Mouse (Mus musculus) lung, postnatal 4 days (tissue): ENCODE results near the gene AW822073.

Experiments
- DNase-seq, 2 experiments: peaks; one replicate each; pipeline ENCODE4 v3.0.0; 2021

Gene AW822073

DNA sequence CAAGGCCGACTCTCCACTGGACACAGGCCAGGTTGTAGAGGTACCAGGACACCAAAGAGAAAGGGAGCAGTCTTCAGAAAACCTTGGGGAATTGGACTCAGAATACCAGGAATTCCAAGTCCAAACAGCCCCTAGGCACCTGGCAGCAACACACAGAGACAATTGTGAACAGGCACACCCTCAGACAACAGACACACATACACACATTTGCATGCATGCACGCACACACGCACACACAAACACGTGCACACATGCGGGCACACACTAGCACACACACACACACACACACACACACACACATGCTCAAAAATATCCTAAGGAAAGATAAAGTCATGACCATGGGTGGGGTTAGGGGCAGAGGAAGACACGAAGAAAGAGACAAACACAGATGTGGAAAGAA, 4.0 kb downstream of the AW822073 start:
- DNase-seq: no peak

DNA sequence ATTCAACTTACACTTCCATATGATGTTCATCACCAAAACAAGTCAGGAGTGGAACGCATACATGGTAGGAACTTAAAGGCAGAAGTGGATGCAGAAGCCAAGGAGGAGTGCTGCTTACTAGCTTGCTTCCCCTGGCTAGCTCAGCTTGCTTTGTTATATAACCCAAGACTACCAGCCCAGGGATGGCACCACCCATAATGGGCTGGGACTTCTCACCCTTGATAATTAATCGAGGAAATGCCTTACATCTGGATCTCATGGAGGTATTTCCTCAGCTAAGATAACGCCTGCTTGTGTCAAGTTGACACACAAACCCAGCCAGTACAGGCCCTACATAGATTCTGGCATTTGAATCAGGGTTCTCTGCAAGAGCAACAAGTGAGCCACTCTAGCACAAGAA, 7.4 kb downstream of the AW822073 start:
- DNase-seq: no peak

DNA sequence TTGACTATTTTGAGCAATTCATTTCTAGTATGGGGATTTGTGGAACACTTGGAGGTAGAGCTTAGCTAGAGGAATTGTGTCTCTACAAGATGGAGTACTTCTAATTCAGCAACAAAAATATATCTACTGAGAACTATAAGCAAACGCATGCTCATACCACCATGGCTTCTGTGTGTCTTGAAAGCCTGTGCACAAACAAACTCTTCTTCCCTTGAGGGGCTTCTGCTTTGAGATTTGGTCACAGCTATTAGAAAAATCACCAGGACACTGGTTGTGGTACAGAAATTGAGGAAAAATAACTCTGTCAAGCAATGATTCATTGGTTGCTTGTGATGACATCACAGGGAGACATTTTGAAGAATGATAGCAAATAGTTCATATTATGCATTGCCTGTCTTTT, 9.4 kb downstream of the AW822073 start:
- no peak for DNase-seq

DNA sequence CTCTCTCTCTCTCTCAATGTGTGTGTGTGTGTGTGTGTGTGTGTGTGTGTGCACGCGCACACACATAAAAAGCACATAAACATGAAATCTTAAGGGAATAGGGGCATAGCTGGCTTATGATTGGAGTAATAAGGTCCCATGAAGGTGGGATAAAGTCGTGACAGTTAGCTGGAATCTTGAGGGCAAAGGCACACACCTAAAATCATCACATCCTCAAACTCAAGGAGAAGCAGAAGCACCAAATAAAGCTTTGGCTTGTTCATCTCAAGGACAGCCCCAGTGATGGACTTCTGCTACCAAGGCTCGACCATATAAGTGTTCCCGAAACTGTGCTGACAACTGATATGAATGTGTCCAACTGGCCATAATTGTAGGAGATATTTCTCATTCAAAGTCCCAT, 9.8 kb downstream of the AW822073 start:
- no peak for DNase-seq

DNA sequence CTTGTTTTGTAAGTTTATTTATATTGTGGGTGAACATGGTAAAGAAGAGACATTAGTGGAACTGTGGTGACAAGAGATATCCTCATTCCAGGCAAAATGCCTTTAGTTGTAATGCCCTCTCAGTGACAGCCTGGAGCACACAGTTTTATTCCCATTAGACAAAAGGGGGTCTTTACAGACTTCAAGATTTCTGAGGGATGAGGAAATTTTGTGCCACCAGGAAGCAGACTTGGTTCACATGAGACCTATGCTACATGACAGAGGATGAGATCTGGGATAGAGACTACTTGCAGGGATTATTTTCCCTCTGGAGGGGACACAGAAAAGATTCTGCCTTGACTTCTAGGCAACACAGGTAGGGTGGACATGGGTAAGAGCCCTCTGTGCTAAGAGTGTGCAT, 10.2 kb downstream of the AW822073 start:
- DNase-seq: no peak

DNA sequence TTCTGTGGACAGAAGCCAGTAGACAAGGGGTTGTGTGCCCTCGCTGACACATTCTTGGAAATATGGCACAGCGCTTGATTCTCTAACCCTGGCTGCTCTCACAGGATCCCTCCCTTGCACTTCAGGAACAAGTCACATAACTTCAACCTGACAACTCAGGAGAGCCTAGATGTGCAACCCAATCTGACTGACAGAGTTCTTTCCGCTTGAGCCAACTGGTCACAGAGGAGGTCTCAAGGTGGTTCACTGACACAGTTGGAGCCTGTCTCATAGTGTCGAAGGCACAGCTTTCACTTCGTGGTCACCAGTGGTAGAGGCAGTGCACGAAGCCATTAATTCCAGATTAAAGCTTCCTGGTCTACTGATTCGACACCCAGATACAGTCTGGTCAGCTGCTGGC, 12.5 kb downstream of the AW822073 start:
- DNase-seq: no peak

DNA sequence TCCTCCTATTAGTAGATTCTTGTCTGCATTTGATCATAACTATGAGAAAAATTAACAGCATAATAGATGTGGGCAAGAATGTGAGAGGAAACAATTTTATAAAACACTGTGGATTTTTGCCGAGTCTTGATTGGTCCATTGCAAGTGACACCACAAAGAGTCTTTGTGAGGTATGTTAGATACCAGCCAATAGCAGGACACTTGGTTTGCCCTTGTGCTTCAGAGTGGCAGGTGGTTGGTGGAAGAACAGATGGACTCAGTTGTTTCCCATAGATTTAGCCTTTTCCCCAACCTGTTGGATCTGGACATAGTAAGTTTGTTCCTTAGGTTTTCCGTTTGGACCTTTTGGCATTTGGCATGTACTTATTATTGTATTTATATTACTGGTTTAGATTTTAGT, 13.5 kb downstream of the AW822073 start:
- no peak for DNase-seq

DNA sequence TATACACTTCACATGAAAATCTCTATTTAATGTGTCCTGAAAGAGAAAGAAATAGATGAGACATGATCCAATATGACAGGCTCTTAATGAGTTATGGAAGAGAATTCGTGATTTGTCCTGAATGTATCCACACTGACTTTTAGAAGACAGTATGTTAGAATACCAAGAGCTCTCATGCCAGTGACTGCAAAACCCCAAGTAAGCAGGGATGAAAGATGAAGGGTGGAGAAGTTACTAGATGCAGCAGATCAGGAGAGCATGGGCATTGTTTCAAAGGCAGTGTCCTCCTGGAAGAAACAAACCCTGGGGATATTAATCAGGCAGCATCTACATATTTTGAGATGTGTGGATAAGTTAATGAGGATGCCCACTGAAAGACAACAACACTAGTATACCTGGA, 14.2 kb downstream of the AW822073 start:
- no peak for DNase-seq

DNA sequence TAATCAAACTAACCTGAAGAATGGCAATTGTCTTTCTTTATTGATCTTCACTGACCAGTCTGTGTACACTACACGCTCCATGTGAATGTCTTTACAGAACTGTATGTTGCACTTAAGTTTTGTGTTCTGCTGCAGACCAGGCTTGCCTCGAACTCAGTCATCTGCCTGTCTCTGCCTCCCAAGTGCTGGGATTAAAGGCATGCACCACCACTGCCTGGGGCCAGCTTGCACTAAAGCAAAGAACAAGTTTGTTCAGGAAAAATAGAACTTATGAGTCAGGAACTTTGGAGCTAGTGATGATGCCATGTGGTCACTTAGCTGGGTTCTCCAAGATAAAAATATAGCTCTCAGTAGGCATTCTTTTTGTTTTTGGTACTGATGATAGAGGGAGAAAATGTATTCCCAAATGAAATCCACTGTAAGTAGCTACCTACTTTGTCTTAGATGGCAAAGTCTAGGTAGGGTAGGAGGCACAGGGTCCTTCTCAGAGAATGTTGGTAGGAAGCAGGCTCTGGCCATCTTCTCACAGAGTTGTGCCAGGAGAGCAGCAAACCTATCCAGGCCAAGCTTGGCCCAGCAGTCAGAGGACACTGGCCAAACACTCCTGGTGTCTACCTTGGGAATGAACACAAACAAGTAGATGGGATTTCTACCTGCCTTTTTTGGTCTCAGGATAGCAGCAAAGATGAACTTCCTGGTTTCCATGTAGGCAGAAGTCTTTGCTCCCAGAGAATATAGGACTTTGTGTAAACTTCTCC, 14.8 kb downstream of the AW822073 start:
- DNase-seq: no peak

DNA sequence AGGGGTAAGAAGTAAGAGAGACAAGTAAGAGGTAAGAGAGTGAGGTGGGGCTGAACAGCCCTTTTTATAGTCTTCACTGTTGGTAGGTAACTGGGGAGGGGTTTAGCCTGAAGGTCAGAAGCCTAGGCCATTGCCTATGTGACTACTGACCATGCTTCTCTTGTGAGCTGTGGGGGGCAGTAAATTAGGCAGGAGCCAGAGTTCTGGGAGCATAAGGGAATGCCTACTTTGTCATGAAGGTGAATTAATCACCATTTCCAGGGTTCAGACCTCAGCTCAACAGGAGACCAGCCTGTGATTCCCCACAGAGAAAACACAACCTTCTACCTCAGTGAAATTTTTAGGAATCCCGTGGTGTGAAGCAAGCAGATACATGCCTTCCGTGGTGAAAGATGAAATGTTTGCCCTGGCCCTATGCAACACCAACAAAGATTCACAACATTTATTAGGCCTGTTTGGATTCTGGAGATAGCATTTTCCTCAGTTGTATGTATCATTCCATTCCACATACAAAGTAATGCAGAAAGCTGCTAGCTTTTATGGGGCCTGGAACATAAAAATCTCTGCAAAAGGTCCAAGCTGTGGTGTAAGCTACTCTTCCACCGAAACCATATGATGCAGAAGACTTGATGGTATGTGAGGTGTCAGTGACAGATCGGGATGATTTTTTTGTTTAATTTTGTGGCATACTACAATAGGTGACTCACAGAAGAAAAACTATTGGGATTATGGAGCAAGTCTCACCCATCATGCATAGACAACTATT, 17.9 kb downstream of the AW822073 start:
- DNase-seq: no peak

DNA sequence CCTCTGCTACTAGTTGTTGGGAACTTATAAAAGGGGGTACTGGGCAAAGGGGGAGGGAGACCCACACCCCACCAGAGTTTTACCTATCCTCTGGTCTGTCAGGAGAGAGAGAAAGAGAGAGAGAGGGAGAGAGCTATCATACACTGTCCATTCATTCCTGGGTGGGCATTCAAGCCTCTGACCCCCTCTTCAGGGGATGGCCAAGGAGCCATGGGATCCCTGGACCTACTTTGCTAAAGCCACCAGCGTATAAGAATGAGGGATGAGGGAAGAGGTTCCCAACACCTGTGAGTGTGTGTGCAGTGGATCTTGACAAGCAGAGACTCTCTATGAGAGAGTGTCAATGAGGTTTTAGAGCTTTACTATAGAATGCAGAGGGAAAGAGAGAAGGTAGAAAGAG, 18.7 kb downstream of the AW822073 start:
- no peak for DNase-seq
